22 mouse cellular contexts compared by ENCODE assay signal in the genomic region with DNA sequence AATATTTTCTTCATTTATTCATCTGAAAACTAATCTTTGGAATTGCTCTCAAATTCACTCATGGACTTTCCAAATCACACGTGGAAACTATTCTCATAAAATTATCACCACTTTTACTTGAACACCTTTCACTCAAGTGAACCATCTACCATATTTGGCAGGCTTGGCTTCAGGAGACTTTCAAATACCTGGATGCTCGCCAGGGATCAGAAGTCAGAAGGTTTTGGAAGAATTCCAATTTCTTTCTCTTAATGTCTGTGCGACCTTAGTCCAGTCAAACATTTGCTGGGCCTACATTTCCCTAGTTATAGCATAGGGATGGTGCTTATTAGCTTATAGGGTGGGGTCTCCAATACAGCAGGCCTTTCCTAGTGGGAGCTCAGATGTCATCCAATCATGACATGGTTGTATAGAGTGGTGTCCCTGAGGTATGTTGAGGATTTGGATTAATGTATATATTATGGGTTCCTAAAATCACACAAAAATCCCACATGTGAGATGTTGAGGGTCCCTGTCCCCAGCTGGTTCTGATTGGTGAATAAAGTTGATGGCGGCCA.
DNase-seq lines count a peak whose midpoint lies in the region; ATAC-seq lines count a peak whose summit lies in the region.
"Had no signal": no experiment of that assay in that cellular context is flagged by ENCODE, and none has a peak within 500 bp of the region (broad histone marks: within the 10 kb centered on the region; RNA-seq: fewer than 3 reads in every experiment).

No protein-coding gene starts in this region.

- ATAC-seq in heart, embryonic 16.5 days (replicated peaks; ENCODE audit: extremely low read depth, insufficient read depth, low FRiP score), result peak; percentile 52; the same call in 1 of the 2 replicates
- peak; percentile 67; the same call in 1 of the 2 replicates for ATAC-seq in limb, embryonic 13.5 days (ENCODE audit: low FRiP score, low read depth)
- ATAC-seq: forebrain, embryonic 14.5 days; hindbrain, postnatal 0 days; intestine, postnatal 0 days; midbrain, embryonic 15.5 days had no signal

- H3K4me3 ChIP-seq in heart, embryonic 16.5 days (ENCODE audit: low read length), result no peak overlapping the region
- no peak overlapping the region for H3K4me3 ChIP-seq in limb, embryonic 13.5 days
- H3K4me3 ChIP-seq in limb, embryonic 10.5 days, result no peak overlapping the region
- H3K4me3 ChIP-seq: erythroblast, embryonic 14.5 days; left cerebral cortex, adult 2 months; midbrain, embryonic 15.5 days; myocyte had no signal

- intact Hi-C loops in heart, postnatal 25 days (cut with DNase I), result no loop called here

- no peak overlapping the region for H3K4me2 ChIP-seq in heart, embryonic 16.5 days (ENCODE audit: low read depth, low read length)
- H3K4me2 ChIP-seq in limb, embryonic 13.5 days (replicated peaks), result no peak overlapping the region
- H3K4me2 ChIP-seq: midbrain, embryonic 15.5 days had no signal

- no peak for DNase-seq in heart, postnatal 25 days (ENCODE audit: low spot score)
- no peak for DNase-seq in limb, embryonic 10.5 days (ENCODE audit: low spot score)
- peak; percentile 92 for DNase-seq in kidney, adult 9 months
- peak; percentile 37 for DNase-seq in large intestine, adult 2 months (ENCODE audit: low read depth, low spot score)
- no peak for DNase-seq in gastrocnemius, postnatal 10 days
- DNase-seq: adrenal gland, adult 2 months; B cell, adult 2 months; cerebellum, adult 8-10 months; gastrocnemius, postnatal 25 days; layer of hippocampus, adult 9-11 months; left cerebral cortex, postnatal 4 days; lung, adult 18-20 months; thymus, postnatal 36 days had no signal

- H3K36me3 ChIP-seq in heart, embryonic 16.5 days (ENCODE audit: control insufficient read depth, insufficient read depth), result no peaks in the 10 kb centered on the region
- no peaks in the 10 kb centered on the region for H3K36me3 ChIP-seq in limb, embryonic 13.5 days
- H3K36me3 ChIP-seq in limb, embryonic 10.5 days, result no peaks in the 10 kb centered on the region
- H3K36me3 ChIP-seq: midbrain, embryonic 15.5 days had no signal

- no peaks in the 10 kb centered on the region for H3K9me3 ChIP-seq in heart, embryonic 16.5 days (replicated peaks; ENCODE audit: control insufficient read depth, low read length)
- H3K9me3 ChIP-seq in limb, embryonic 13.5 days, result no peaks in the 10 kb centered on the region
- no peaks in the 10 kb centered on the region for H3K9me3 ChIP-seq in limb, embryonic 10.5 days (replicated peaks)
- H3K9me3 ChIP-seq: midbrain, embryonic 15.5 days had no signal

- H3K9ac ChIP-seq in heart, embryonic 16.5 days (ENCODE audit: low read length), result no peak overlapping the region
- no peak overlapping the region for H3K9ac ChIP-seq in limb, embryonic 13.5 days
- H3K9ac ChIP-seq: midbrain, embryonic 15.5 days had no signal

- H3K27me3 ChIP-seq in heart, embryonic 16.5 days (ENCODE audit: control insufficient read depth, insufficient read depth, low read length), result no peaks in the 10 kb centered on the region
- no peaks in the 10 kb centered on the region for H3K27me3 ChIP-seq in limb, embryonic 13.5 days
- no peaks in the 10 kb centered on the region for H3K27me3 ChIP-seq in limb, embryonic 10.5 days (ENCODE audit: low read depth, poor library complexity, severe bottlenecking)
- H3K27me3 ChIP-seq: midbrain, embryonic 15.5 days had no signal

- peaks cover 15% of the 10 kb centered on the region for H3K4me1 ChIP-seq in heart, embryonic 16.5 days (ENCODE audit: control insufficient read depth, insufficient read depth, low read length)
- no peaks in the 10 kb centered on the region for H3K4me1 ChIP-seq in limb, embryonic 13.5 days
- no peaks in the 10 kb centered on the region for H3K4me1 ChIP-seq in limb, embryonic 10.5 days
- H3K4me1 ChIP-seq: midbrain, embryonic 15.5 days had no signal

- H3K27ac ChIP-seq in heart, embryonic 16.5 days (ENCODE audit: low read length), result no peak overlapping the region
- no peak overlapping the region for H3K27ac ChIP-seq in limb, embryonic 13.5 days
- no peak overlapping the region for H3K27ac ChIP-seq in limb, embryonic 10.5 days
- H3K27ac ChIP-seq: hindbrain, postnatal 0 days; left cerebral cortex, adult 2 months; midbrain, embryonic 15.5 days had no signal

- 35% methylated on average over 4 of the region's 4 CpGs for WGBS in heart, embryonic 16.5 days
- 56% methylated on average over 4 of the region's 4 CpGs for WGBS in limb, embryonic 13.5 days
- WGBS in limb, embryonic 10.5 days, result 89% methylated on average over 4 of the region's 4 CpGs
- whole genome bisulfite sequencing in large intestine, adult 2 months, result 38% methylated on average over 4 of the region's 4 CpGs

Comparison
In these comparisons a context has a peak if more than half of its experiments do, and no peak if none do; other contexts are left out.
1. DNase-seq: peak in kidney, adult 9 months (single experiment) and large intestine, adult 2 months (single experiment); none in heart, postnatal 25 days (single experiment), limb, embryonic 10.5 days (single experiment) and gastrocnemius, postnatal 10 days (single experiment).